Mouse (Mus musculus): ENCODE measurements at regions not wholly inside any gene's neighbourhood (a gene's known extent, or its start where the extent isn't known, plus 50 kb on each side); places are given as distances from the start of the nearest gene placed in this dataset.

- ATAC-seq: no peak
- WGBS: 59% methylated on average over 2 of the region's 2 CpGs
Observed at GRCm38 (mm10) chr3:56362543-56362942, 179.0 kb upstream of the Nbea start.

GRCm38 (mm10) chr3:56357035-56357701 lies 173.7 kb upstream of the Nbea start:
- peak; percentile 64 for DNase-seq (ENCODE audit: low spot score)
- peak; percentile 85 for ATAC-seq

More at GRCm38 (mm10) chr3:56362543-56362942, 179.0 kb upstream of the Nbea start:
- no peaks in the 10 kb centered on the region for H3K4me1 ChIP-seq (ENCODE audit: insufficient read depth, low read length)
- no peak for DNase-seq (ENCODE audit: low spot score)
- H3K9ac ChIP-seq (replicated peaks; ENCODE audit: low read length): no peak overlapping the region
- H3K27me3 ChIP-seq (ENCODE audit: insufficient read depth, low read length): no peaks in the 10 kb centered on the region
- H3K36me3 ChIP-seq (ENCODE audit: insufficient read depth, low read length): no peaks in the 10 kb centered on the region
- no peak overlapping the region for H3K27ac ChIP-seq
- H3K4me3 ChIP-seq (ENCODE audit: low read length): no peak overlapping the region
- no peak for TF ChIP-seq CTCF (IDR thresholded peaks at IDR 0.05; ENCODE audit: low read depth)
- no peaks in the 10 kb centered on the region for H3K9me3 ChIP-seq (ENCODE audit: low read length)
- H3K4me2 ChIP-seq (ENCODE audit: low read depth, low read length): no peak overlapping the region

GRCm38 (mm10) chr3:56356163-56356882 lies 172.8 kb upstream of the Nbea start:
- DNase-seq (ENCODE audit: low spot score) (no peak), ATAC-seq (no peak)
- TF ChIP-seq CTCF (IDR thresholded peaks at IDR 0.05; ENCODE audit: low read depth): no peak
- Histone ChIP-seq H3K9me3 (ENCODE audit: low read length) (no peaks in the 10 kb centered on the region), H3K27ac (peak overlapping the region; percentile 38; the same call in 1 of the 2 replicates), H3K4me1 (ENCODE audit: insufficient read depth, low read length) (no peaks in the 10 kb centered on the region), H3K36me3 (ENCODE audit: insufficient read depth, low read length) (no peaks in the 10 kb centered on the region), H3K9ac (replicated peaks; ENCODE audit: low read length) (no peak overlapping the region), H3K27me3 (ENCODE audit: insufficient read depth, low read length) (no peaks in the 10 kb centered on the region), H3K4me3 (ENCODE audit: low read length) (no peak overlapping the region), H3K4me2 (ENCODE audit: low read depth, low read length) (no peak overlapping the region)
- 52% methylated on average over 5 of the region's 5 CpGs for WGBS

More at GRCm38 (mm10) chr3:56357035-56357701, 173.7 kb upstream of the Nbea start:
- H3K4me2 ChIP-seq (ENCODE audit: low read depth, low read length): no peak overlapping the region
- no peak overlapping the region for H3K9ac ChIP-seq (replicated peaks; ENCODE audit: low read length)
- no peaks in the 10 kb centered on the region for H3K36me3 ChIP-seq (ENCODE audit: insufficient read depth, low read length)
- no peak overlapping the region for H3K4me3 ChIP-seq (ENCODE audit: low read length)
- peak overlapping the region; percentile 41; the same call in 1 of the 2 replicates for H3K27ac ChIP-seq
- peak; percentile 22; the same call in 1 of the 2 replicates for TF ChIP-seq CTCF (IDR thresholded peaks at IDR 0.05; ENCODE audit: low read depth)
- WGBS: 43% methylated on average over 6 of the region's 6 CpGs
- H3K4me1 ChIP-seq (ENCODE audit: insufficient read depth, low read length): no peaks in the 10 kb centered on the region
- no peaks in the 10 kb centered on the region for H3K27me3 ChIP-seq (ENCODE audit: insufficient read depth, low read length)
- no peaks in the 10 kb centered on the region for H3K9me3 ChIP-seq (ENCODE audit: low read length)
